Mouse (Mus musculus) hematopoietic stem cell, adult 5-6 weeks (primary cell): ENCODE results near the gene Abr. TPM values are rescaled to one million over a fixed set of nuclear protein-coding genes. Genes with fewer than 3 reads are reported as not detected.

Experiments used
- ATAC-seq, 2 experiments: fragments of 125-278 bp in 1 of 2; replicated peaks in 1 of 2; 2 replicates each; pipeline ENCODE4 v1.8.0; 2016 to 2017; ENCODE audit warnings: inconsistent platforms in 2 of 2, mild to moderate bottlenecking in 2 of 2, moderate number of reproducible peaks in 2 of 2, low read depth in 1 of 2, moderate TSS enrichment in 1 of 2; ENCODE audit not compliant: low FRiP score in 2 of 2, poor library complexity in 2 of 2, severe bottlenecking in 2 of 2, insufficient read depth in 1 of 2, low TSS enrichment in 1 of 2
- total RNA-seq: library from RNA; stranded (forward); fragments of 172-1452, 232-1000 nt; gene quantifications from 2 replicates; pipeline ENCODE4 v1.2.3, GENCODE M21; 2017

Abr gene
- total RNA-seq, 1 experiment from 2014 or later: 52.9 TPM

DNA sequence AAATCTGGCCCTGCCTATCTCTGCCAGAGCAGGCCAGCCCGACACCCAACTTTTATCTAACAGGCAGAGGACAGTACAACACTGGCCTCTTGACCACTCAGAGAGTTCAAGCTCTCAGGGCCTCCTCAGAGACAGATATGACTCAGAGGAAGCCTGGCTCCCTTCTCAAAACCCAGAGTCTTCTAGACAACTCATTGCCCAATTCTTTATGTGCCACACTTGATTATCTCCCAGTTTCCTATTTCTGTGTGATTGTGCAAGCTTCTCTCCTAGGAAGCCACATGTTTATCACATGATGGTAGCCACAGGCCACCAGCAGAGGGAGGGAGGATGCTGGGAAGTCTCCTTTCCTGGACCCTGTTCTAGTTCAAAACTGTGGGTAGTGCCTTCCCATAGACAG is 34.8 kb downstream of the Abr start:
- ATAC-seq: peak; percentile 35 to 59

DNA sequence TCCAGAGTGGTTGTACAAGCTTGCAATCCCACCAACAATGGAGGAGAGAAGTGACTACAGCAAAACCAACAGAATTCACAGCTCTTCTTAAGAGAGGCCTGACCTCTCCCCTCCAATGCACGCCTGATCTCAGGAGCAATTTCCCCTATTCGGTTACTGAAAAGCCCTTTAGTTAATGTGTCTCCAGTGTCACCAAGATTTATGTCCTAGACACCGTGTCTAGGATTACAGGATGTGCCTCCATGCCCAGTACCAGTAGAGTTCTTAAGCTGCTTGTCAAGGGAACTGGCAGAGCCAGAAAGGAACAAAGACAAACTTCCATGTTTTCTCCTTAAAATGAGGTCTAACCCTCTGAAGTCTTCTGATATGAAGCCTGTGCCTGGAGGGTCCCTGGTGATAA is 36.0 kb downstream of the Abr start:
- no peak for ATAC-seq

DNA sequence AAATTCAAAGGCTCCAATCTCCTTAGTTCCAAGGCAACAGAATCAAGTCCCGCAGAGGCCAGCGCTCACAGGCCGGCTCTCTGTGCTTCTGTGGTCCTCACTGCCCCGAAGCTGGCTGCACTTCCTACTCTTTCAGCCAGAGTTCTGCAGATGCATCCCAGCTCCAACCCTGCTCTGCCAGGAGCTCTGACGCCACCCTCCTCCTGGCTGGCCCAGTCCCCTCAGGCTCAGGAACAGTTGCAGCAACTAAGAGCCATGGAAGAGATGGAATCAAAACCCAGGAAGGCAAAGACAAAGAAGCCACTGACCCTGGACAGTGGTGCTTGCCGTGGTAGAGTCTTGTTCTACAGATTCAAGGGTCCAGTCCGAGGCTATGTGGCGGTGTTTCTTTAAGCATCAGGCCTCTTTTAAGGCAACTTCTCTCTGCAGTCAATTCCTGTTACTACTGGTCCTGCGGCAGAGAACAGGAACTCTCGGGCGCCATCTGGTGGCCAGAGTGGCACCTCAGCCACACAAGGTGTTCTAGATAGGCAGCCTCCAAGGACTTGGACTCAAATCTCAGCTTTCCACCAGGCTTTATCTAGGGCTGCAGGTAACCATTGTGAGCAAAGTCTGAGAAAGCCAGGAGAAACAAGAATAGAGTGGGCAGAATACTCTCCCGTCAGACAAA is 44.4 kb downstream of the Abr start:
- ATAC-seq: peak; percentile 86 to 93

DNA sequence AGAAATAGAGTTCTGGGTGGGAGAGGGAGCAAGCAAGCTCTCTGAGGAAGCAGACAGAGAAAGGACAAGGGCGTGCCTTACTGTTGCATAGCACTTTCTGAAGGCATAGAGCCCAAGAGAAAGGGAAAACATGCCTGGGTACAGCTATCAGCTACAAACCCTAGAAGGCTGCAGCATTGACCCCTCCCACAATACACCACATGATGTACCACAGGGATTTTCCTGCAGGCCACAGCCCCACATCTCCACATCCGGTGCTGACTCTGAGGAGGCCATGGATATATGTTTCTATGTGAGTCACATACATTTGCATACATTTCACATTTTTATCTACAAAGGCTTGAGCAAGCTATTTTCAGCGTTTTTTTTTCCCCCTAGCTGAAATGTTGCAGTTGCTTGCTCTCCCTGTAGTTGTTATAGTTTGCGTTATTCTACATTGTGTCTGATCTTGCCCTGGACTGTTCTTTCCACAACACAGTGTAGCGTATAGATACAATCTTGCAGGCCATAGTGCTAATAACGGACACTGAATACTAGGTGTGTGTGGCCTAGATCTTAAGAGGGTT is 49.2 kb downstream of the Abr start:
- no peak for ATAC-seq

DNA sequence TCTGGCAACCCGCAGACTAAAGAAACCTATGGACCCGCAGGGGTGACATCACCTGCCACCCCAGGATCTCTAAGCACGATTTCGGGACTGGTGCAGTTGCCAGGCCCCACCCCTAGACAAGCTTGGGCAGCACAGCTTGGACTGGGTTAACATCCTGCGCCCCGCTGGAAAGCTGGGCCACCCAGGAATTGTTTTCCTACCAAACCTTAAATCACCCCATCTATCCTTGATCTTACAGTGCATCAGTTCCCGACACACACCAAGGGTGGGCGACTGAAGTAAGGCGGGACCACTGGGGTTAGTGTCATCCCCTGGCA is 50.5 kb downstream of the Abr start:
- no peak for ATAC-seq

DNA sequence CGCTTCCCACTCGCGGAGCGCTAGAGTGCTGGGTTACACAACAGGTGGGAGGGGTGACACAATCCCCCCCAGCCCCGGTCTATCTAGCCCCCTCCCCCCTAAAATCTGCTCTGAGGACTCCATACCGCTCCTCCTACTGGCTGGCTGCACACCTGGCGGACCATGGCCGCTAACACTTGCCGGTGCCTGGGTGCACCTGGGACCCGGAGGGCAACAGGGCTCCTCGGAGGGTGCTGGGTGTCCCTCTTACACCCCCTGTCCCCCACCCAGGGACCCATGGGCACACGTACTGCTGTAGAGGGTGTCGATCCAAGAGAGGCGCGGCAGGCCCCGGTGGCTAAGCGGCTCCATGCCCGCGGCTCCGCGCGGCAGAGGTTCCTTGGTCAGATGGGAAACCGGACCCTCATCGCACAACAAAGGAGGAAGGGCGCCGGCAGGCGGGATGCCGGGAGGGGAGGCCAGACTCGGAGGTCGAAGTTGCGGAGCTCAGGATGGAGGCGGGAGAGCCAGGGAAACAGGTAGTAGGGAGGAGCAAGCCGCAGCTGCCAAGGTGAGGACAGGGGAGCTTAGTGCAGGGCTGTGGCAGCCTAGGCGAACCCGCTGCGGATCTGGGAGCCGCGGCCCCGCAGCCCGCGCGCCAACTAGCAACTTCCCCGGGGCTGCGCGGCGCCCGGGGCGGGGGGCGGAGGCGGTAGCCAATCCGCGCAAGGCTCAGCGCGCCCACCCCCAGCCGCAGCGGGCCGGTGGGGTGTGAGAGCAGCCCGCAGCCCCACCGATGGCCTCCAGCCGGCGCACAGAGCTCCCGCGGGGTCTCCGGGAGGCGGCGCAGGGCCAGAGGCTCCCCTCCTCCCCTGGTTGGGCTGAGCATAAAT is 51.1 kb downstream of the Abr start:
- peak; percentile 34 to 37; a peak in 2 of 4 replicates for ATAC-seq

DNA sequence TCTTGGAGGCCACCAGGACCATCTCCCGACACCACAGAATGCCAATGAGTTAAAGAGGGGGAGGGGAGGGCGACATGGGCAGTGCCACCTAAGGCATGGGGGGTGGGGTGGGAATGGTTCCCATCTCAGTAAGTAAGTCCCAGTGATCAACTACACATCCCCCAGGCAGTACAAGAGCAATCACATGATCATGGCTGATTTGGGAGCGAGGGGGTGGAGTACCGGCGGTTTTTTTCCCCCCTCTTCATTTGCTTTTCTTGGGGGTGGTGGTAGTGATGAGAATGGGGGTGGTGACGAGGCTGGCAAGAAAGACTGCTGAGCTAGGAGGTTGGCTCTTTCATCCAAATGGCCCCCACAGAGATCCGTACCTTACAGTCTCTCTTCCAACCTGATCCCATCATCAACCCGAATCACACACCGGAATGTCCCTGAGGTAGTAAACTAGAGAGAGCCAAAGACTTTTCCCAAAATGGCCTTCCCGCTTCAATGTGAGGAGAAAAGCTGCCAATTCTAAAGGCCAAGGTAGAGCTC is 51.8 kb downstream of the Abr start:
- no peak for ATAC-seq

DNA sequence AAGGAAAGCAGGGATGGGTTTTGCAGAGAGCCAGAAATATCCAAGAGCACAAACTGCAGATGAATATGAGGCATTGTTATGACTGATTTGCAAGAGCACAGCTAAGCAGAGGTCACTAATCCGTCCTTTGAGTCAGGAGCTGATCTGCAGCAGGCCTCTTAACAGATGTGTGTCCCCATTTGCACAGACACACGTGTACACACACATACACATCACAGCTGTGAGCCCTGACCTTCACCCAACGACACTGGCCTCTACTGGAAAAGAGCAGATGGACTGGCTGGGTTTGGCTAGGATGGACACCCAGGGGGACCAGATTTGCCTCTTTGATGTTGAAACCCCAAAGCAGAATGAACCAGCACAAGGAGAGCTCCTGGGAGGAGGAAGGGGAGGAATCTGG is 52.7 kb downstream of the Abr start:
- ATAC-seq: no peak

DNA sequence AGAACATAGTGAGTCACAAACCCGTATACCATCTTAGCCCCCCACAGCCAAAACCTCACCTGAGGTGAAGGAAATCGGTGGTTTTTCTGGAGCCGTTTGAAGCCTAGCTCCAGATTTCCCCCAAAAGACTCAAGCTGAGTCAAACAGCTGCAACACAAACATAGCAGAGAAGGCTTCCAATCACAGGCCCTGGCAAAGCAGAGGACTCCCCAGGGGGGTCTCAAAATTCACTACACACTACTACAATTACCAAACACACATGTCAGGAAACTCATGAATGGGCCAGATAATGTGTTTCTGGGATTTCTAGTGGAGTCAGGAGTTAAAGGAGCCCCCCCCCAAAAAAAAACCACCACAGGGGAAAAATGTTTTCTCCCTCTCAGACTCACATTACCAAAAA is 56.0 kb downstream of the Abr start:
- no peak for ATAC-seq

DNA sequence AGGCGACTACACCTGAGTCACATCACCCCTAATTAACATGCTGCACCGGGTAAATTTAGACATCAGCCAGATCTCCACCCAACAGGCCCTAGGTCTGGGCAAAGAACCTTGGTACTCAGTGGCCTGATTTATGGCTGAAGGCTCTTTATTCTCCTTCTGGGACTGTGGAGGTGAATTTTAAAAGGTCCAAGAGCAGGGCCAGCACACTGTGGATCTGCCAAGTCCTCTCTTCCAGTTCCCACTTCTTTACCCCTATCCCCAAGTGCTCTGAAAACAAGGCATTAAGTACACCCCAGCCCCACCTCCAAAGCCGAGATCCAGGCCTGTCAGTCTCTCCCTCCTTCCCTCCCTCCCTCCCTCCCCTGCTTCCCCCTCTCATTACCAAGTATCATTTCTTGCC is 59.5 kb downstream of the Abr start:
- ATAC-seq: no peak

DNA sequence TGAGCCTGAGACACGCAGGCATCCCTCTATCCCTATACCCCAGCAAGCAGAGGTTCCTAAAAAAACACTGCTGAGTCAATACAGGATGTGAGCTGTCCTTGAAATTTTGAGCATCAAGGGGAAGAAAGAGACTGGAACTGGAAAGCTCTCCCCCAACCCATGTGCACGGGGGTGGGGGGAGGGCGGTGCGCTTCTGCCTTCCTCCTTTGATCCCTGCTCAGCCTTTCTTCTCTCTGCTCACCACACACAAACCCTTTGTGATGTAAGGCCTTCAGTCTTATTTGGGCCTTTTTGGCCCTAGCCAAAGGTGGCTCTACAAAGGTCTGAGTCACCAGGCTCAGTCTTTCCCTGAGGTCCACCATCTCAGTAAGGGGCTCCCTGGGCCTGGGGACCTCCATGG is 59.9 kb downstream of the Abr start:
- ATAC-seq: no peak

DNA sequence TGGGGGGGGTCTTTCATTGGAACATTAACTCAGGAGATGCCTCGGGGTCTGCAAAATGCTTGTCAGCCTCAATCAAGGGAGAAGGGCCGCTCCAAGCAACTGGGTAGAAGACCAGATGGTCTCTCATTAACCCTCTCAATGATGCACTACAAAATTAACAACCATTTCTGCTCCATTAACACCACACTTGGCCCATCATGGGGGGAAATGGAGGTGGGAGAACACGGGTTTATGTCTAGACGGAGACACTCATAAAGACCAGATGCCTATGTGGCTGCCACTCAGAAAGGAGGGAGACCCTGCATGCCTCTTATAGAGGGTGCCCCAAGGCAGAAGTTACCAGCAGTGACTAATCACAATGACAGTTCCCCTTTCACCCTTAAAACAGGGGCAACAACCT is 64.3 kb downstream of the Abr start:
- peak in 1 of 2 experiments; percentile 17; a peak in 1 of 4 replicates for ATAC-seq

DNA sequence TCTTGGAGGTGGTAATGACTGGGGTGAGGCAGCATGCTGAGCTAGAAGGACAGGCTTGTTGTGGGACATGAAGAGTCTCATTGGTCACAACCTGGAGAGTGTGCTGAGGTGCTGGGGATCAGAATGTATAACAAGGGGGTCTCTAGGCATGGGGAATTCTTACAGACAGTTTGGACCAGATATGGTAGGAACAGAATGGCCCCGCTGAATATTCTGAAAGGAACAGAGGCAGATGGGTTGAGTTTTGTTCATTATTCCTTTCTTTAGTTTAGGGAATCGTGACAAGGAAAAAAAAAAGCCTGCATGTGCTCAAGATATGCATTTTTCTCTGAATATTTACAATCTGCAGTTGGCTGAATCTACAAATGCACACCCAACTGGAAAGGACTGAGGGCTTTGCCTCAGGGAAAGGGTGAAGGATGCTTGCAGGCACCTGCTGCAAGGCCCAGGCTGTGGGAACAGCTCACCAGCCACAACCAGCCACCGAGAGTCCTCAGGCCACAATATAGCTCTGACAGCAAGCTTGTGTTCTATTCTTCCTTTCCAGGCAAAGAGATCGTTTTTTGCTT is 73.9 kb downstream of the Abr start:
- ATAC-seq: no peak

DNA sequence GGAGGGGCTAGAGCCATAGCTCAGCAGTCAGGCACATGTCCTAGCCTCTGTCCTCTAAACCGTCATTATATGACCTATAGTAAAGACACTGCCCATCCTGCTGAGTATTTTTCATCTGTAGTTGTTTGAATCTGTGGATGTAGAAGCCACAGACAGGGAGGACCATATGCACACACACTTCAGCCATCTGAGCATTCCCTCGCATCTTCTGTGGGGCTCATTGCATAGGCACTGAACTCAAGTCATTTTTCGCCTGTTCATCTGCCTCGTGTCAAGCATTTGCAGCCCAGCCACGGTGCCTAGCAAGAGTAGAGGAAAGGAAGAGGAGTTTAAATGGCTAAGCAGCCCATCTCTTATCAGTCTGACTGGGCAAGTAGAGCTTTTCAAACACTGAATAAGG is 74.7 kb downstream of the Abr start:
- no peak for ATAC-seq

DNA sequence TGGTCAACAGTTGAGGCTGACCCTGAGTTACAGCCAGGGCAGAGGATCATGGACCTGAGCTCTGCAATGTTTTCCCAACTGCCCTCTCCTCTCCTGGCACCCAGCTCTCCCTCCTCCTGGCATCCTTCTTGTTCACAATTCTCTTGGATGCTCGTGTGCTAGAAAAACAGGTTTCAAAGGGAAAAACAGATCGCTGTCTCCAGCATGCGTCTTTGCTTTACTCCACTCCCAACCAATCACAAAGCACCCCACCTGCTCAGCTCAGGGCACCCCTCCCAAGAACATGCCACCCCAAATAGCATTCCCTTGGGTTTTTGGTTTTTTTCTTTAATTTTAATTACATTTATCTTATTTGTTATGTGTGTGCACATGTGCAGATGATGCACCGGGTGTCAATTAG is 75.7 kb downstream of the Abr start:
- no peak for ATAC-seq

DNA sequence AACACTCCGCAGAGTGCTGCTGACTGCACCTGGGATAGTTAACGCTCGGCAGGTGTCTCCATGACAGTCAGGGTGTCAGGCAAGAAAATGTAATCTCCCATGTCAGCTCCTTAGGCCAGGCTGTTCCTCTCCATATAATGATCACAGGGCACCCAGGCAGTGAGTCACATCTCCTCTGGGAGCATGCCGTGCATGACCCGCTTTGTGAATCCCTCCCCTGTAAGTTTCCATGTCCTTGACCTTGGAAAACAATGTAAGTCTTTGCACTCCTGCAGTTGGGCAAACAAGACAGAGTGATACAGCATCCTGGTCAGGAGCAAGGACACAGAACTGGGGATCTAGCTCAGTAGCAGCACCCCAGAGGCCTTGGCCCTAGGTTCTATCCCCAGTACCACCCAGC is 78.8 kb downstream of the Abr start:
- ATAC-seq: no peak

DNA sequence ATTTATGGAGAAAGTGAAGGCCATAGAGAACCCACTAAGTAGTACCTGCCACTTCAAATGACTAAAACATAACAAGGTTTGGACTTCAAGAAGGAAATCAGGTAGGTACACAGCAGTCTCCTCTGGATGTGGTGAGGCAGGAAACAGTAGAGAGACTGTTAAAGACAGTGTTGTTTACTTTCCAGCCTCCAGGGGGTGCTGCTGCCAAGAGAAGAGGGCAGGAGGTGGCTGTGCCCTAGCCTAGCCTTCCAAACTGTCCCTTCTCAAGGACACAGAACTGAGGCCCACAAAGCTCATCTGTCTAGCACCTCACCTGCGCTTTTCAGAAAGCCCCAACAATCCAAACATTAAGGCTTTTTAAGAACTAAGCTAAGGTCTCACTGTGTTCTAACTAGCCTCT is 81.1 kb downstream of the Abr start:
- ATAC-seq: peak; percentile 76 to 78; a peak in 3 of 4 replicates

DNA sequence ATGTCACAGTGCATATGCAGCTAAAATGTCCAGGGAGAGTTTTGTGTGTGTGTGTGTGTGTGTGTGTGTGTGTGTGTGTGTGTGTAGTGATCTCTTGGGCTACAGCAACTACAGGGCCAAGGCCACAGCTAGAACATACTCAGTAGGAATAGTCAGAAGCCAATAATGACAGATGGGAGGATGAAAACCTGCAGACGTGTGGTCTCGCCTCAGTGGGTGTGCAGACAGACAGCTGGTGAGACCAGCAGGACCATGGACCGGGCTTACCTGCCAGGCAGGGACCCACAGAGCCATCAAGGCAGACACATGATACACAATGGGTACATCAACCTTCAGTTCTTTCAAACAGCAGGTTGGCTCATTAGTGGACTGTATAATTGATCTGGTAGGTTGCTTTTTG is 84.7 kb downstream of the Abr start:
- ATAC-seq: no peak
